18 mouse cellular contexts compared by ENCODE assay signal in genomic region chr17:48775479-48775878, GRCm38 (mm10).
DNase-seq lines count a peak whose midpoint lies in the region; ATAC-seq and TF ChIP-seq lines count a peak whose summit lies in the region.
"Had no signal": no experiment of that assay in that cellular context is flagged by ENCODE, and none has a peak within 500 bp of the region (broad histone marks: within the 10 kb centered on the region; RNA-seq: fewer than 3 reads in every experiment).

No protein-coding gene starts in this region.

- no peak overlapping the region for H3K4me3 ChIP-seq in forebrain, embryonic 12.5 days (replicated peaks)
- H3K4me3 ChIP-seq in forebrain, embryonic 11.5 days (ENCODE audit: low read depth, low read length), result no peak overlapping the region
- H3K4me3 ChIP-seq in hindbrain, embryonic 15.5 days, result no peak overlapping the region
- no peak overlapping the region for H3K4me3 ChIP-seq in hindbrain, embryonic 14.5 days (replicated peaks; ENCODE audit: low read length)
- H3K4me3 ChIP-seq in embryonic facial prominence, embryonic 10.5 days, result no peak overlapping the region
- no peak overlapping the region for H3K4me3 ChIP-seq in midbrain, postnatal 0 days (ENCODE audit: low read depth, low read length)
- H3K4me3 ChIP-seq: heart, embryonic 15.5 days; liver, embryonic 13.5 days; neural tube, embryonic 15.5 days had no signal

- no peak for ATAC-seq in forebrain, embryonic 12.5 days (ENCODE audit: low FRiP score)
- no peak for ATAC-seq in forebrain, embryonic 11.5 days (replicated peaks; ENCODE audit: low FRiP score)
- ATAC-seq in hindbrain, embryonic 15.5 days (ENCODE audit: low FRiP score, low read depth), result no peak
- ATAC-seq in hindbrain, embryonic 14.5 days (ENCODE audit: low FRiP score), result no peak
- no peak for ATAC-seq in midbrain, postnatal 0 days (ENCODE audit: low FRiP score)

- WGBS in forebrain, embryonic 12.5 days, result 80% methylated on average over 5 of the region's 5 CpGs
- 82% methylated on average over 5 of the region's 5 CpGs for WGBS in forebrain, embryonic 11.5 days
- WGBS in hindbrain, embryonic 15.5 days, result 66% methylated on average over 5 of the region's 5 CpGs
- WGBS in hindbrain, embryonic 14.5 days, result 64% methylated on average over 5 of the region's 5 CpGs
- 86% methylated on average over 5 of the region's 5 CpGs for WGBS in embryonic facial prominence, embryonic 10.5 days
- 70% methylated on average over 5 of the region's 5 CpGs for WGBS in midbrain, postnatal 0 days

- peak overlapping the region; percentile 79; the same call in 1 of the 2 replicates for H3K27ac ChIP-seq in forebrain, embryonic 12.5 days
- no peak overlapping the region for H3K27ac ChIP-seq in forebrain, embryonic 11.5 days (ENCODE audit: low read depth, low read length)
- 0 out of 2 replicates have a peak overlapping the region, but pooled peaks have one; percentile 75 for H3K27ac ChIP-seq in hindbrain, embryonic 15.5 days (replicated peaks)
- no peak overlapping the region for H3K27ac ChIP-seq in hindbrain, embryonic 14.5 days
- 0 out of 2 replicates have a peak overlapping the region, but pooled peaks have one; percentile 77 for H3K27ac ChIP-seq in embryonic facial prominence, embryonic 10.5 days (replicated peaks)
- H3K27ac ChIP-seq in midbrain, postnatal 0 days (ENCODE audit: low read depth, low read length), result peak overlapping the region; percentile 63; the same call in 1 of the 2 replicates
- H3K27ac ChIP-seq: heart, embryonic 15.5 days; liver, embryonic 13.5 days had no signal

- no peak for TF ChIP-seq CTCF in midbrain, postnatal 0 days (IDR thresholded peaks at IDR 0.05)

- no peaks in the 10 kb centered on the region for H3K9me3 ChIP-seq in forebrain, embryonic 12.5 days
- no peaks in the 10 kb centered on the region for H3K9me3 ChIP-seq in forebrain, embryonic 11.5 days (ENCODE audit: control insufficient read depth, low read length)
- no peaks in the 10 kb centered on the region for H3K9me3 ChIP-seq in hindbrain, embryonic 15.5 days
- no peaks in the 10 kb centered on the region for H3K9me3 ChIP-seq in hindbrain, embryonic 14.5 days (ENCODE audit: control insufficient read depth, low read length)
- no peaks in the 10 kb centered on the region for H3K9me3 ChIP-seq in embryonic facial prominence, embryonic 10.5 days
- no peaks in the 10 kb centered on the region for H3K9me3 ChIP-seq in midbrain, postnatal 0 days (ENCODE audit: low read length)
- H3K9me3 ChIP-seq: heart, embryonic 15.5 days; liver, embryonic 13.5 days; neural tube, embryonic 15.5 days had no signal

- intact Hi-C loops in heart, postnatal 25 days (cut with DNase I), result no loop called here

- DNase-seq in forebrain, embryonic 11.5 days (ENCODE audit: low spot score), result no peak
- no peak for DNase-seq in hindbrain, embryonic 14.5 days (ENCODE audit: low spot score)
- DNase-seq in embryonic facial prominence, embryonic 10.5 days (ENCODE audit: low spot score), result no peak
- no peak for DNase-seq in midbrain, postnatal 0 days (ENCODE audit: low spot score)
- DNase-seq in thymus, adult 18-20 months, result no peak
- DNase-seq in heart, postnatal 25 days (ENCODE audit: low spot score), result no peak
- DNase-seq: adrenal gland, postnatal 10 days; cerebellum, adult 9-10 months; kidney, adult 18-20 months; kidney, postnatal 4 days; liver, embryonic 13.5 days; lung, adult 2 months; lung, postnatal 14 days; thymus, postnatal 36 days had no signal

- H3K9ac ChIP-seq in forebrain, embryonic 12.5 days, result no peak overlapping the region
- no peak overlapping the region for H3K9ac ChIP-seq in forebrain, embryonic 11.5 days (ENCODE audit: low read length)
- H3K9ac ChIP-seq in hindbrain, embryonic 15.5 days, result no peak overlapping the region
- H3K9ac ChIP-seq in hindbrain, embryonic 14.5 days, result no peak overlapping the region
- H3K9ac ChIP-seq in midbrain, postnatal 0 days (replicated peaks; ENCODE audit: low read length, poor library complexity, severe bottlenecking), result no peak overlapping the region
- H3K9ac ChIP-seq: heart, embryonic 15.5 days; liver, embryonic 13.5 days; neural tube, embryonic 15.5 days had no signal

- H3K36me3 ChIP-seq in forebrain, embryonic 12.5 days (replicated peaks), result no peaks in the 10 kb centered on the region
- no peaks in the 10 kb centered on the region for H3K36me3 ChIP-seq in forebrain, embryonic 11.5 days (ENCODE audit: control insufficient read depth, insufficient read depth, low read length)
- H3K36me3 ChIP-seq in hindbrain, embryonic 15.5 days, result no peaks in the 10 kb centered on the region
- H3K36me3 ChIP-seq in hindbrain, embryonic 14.5 days (replicated peaks; ENCODE audit: control insufficient read depth, insufficient read depth), result no peaks in the 10 kb centered on the region
- no peaks in the 10 kb centered on the region for H3K36me3 ChIP-seq in embryonic facial prominence, embryonic 10.5 days (replicated peaks)
- no peaks in the 10 kb centered on the region for H3K36me3 ChIP-seq in midbrain, postnatal 0 days (ENCODE audit: insufficient read depth, low read length)
- H3K36me3 ChIP-seq: heart, embryonic 15.5 days; liver, embryonic 13.5 days; neural tube, embryonic 15.5 days had no signal

- H3K4me1 ChIP-seq in forebrain, embryonic 12.5 days, result peaks cover 52% of the 10 kb centered on the region
- peaks cover 5% of the 10 kb centered on the region; the same call in 1 of the 2 replicates for H3K4me1 ChIP-seq in forebrain, embryonic 11.5 days (replicated peaks; ENCODE audit: control insufficient read depth, insufficient read depth, low read length)
- H3K4me1 ChIP-seq in hindbrain, embryonic 15.5 days (replicated peaks), result peaks cover 52% of the 10 kb centered on the region
- peaks cover 46% of the 10 kb centered on the region for H3K4me1 ChIP-seq in hindbrain, embryonic 14.5 days (replicated peaks; ENCODE audit: control insufficient read depth, insufficient read depth, low read length)
- H3K4me1 ChIP-seq in embryonic facial prominence, embryonic 10.5 days, result peaks cover 38% of the 10 kb centered on the region
- H3K4me1 ChIP-seq in midbrain, postnatal 0 days (ENCODE audit: insufficient read depth, low read length), result peaks cover 15% of the 10 kb centered on the region
- H3K4me1 ChIP-seq: heart, embryonic 15.5 days; liver, embryonic 13.5 days had no signal

- no peak overlapping the region for H3K4me2 ChIP-seq in forebrain, embryonic 12.5 days
- no peak overlapping the region for H3K4me2 ChIP-seq in forebrain, embryonic 11.5 days (ENCODE audit: low read depth, low read length, severe bottlenecking)
- no peak overlapping the region for H3K4me2 ChIP-seq in hindbrain, embryonic 15.5 days
- no peak overlapping the region for H3K4me2 ChIP-seq in hindbrain, embryonic 14.5 days (replicated peaks)
- no peak overlapping the region for H3K4me2 ChIP-seq in midbrain, postnatal 0 days (ENCODE audit: low read depth, low read length, poor library complexity, severe bottlenecking)
- H3K4me2 ChIP-seq: heart, embryonic 15.5 days; liver, embryonic 13.5 days; neural tube, embryonic 15.5 days had no signal

- H3K27me3 ChIP-seq in forebrain, embryonic 12.5 days, result 0 out of 2 replicates have a peak, but pooled peaks cover 4% of the 10 kb centered on the region
- H3K27me3 ChIP-seq in forebrain, embryonic 11.5 days (ENCODE audit: control insufficient read depth, insufficient read depth, low read length), result no peaks in the 10 kb centered on the region
- no peaks in the 10 kb centered on the region for H3K27me3 ChIP-seq in hindbrain, embryonic 15.5 days
- no peaks in the 10 kb centered on the region for H3K27me3 ChIP-seq in hindbrain, embryonic 14.5 days (ENCODE audit: control insufficient read depth, insufficient read depth, low read length)
- H3K27me3 ChIP-seq in embryonic facial prominence, embryonic 10.5 days (replicated peaks; ENCODE audit: low read depth, poor library complexity, severe bottlenecking), result peaks cover 13% of the 10 kb centered on the region
- no peaks in the 10 kb centered on the region for H3K27me3 ChIP-seq in midbrain, postnatal 0 days (ENCODE audit: insufficient read depth, low read length)
- H3K27me3 ChIP-seq: heart, embryonic 15.5 days; liver, embryonic 13.5 days; neural tube, embryonic 15.5 days had no signal

Comparison
In these comparisons a context has a peak if more than half of its experiments do, and no peak if none do; other contexts are left out.
1. H3K27ac ChIP-seq: peak in forebrain, embryonic 12.5 days (single experiment), hindbrain, embryonic 15.5 days (single experiment), embryonic facial prominence, embryonic 10.5 days (single experiment) and midbrain, postnatal 0 days (single experiment); none in forebrain, embryonic 11.5 days (single experiment) and hindbrain, embryonic 14.5 days (single experiment).